Mouse (Mus musculus): ENCODE results near the gene Gadd45g.

- TF ChIP-seq CTCF (IDR thresholded peaks at IDR 0.05; ENCODE audit: low read depth) (no peak), EP300 (IDR thresholded peaks at IDR 0.05; ENCODE audit: low read depth) (no peak)
These were observed 29.9 kb upstream of the Gadd45g start for GRCm38 (mm10) chr13:51816559-51817041.

Data from heart, postnatal 0 days (tissue).